Mouse (Mus musculus) C2C12 (cell line): ENCODE results near the gene Olfr649. TPM values are rescaled to one million over a fixed set of nuclear protein-coding genes. Genes with fewer than 3 reads are reported as not detected.

ENCODE experiments used
- H3K27me3 ChIP-seq: one replicate; pipeline ENCODE4 v1.6.1; 2011; ENCODE audit not compliant: control insufficient read depth, insufficient read depth, insufficient read length
- H3K36me3 ChIP-seq: one replicate; pipeline ENCODE4 v1.6.1; 2011; ENCODE audit not compliant: control insufficient read depth, insufficient read depth
- H3K4me3 ChIP-seq: one replicate; pipeline ENCODE4 v1.5.1; 2011; ENCODE audit warnings: mild to moderate bottlenecking, control low read depth; ENCODE audit not compliant: poor library complexity, insufficient read depth, severe bottlenecking
- H3K79me2 ChIP-seq: one replicate; pipeline ENCODE4 v1.6.1; 2011; ENCODE audit not compliant: control insufficient read depth, insufficient read depth
- H3K79me3 ChIP-seq: one replicate; pipeline ENCODE4 v1.6.1; 2011; ENCODE audit warnings: low read depth, control low read depth
- H3ac ChIP-seq: one replicate; pipeline ENCODE3; 2011; ENCODE audit warnings: low read depth; ENCODE audit not compliant: control insufficient read depth, insufficient read length
- CEBPB ChIP-seq: IDR thresholded peaks from one replicate; pipeline ENCODE4 v1.6.1; 2011; ENCODE audit warnings: low read depth, mild to moderate bottlenecking, control low read depth, moderate library complexity
- CTCF ChIP-seq: IDR thresholded peaks from one replicate; pipeline ENCODE4 v1.5.1; 2011; ENCODE audit not compliant: control insufficient read depth, insufficient read depth, insufficient read length
- FOSL1 ChIP-seq: IDR thresholded peaks from one replicate; pipeline ENCODE4 v1.8.0; 2011; ENCODE audit warnings: mild to moderate bottlenecking, low read length; ENCODE audit not compliant: poor library complexity, insufficient read depth, severe bottlenecking
- MAX ChIP-seq: IDR thresholded peaks from one replicate; pipeline ENCODE4 v1.6.1; 2011; ENCODE audit warnings: mild to moderate bottlenecking, control low read depth
- MYOD1 ChIP-seq: IDR thresholded peaks from one replicate; pipeline ENCODE4 v1.6.1; 2011; ENCODE audit warnings: low read depth; ENCODE audit not compliant: control insufficient read depth, insufficient read length
- MYOG ChIP-seq: IDR thresholded peaks from one replicate; pipeline ENCODE4 v1.6.1; 2011; ENCODE audit not compliant: control insufficient read depth, insufficient read length; ENCODE audit errors: extremely low read depth
- USF1 ChIP-seq: IDR thresholded peaks from one replicate; pipeline ENCODE4 v1.6.1; 2011; ENCODE audit warnings: low read depth, mild to moderate bottlenecking, control low read depth, moderate library complexity
- long read RNA-seq, 2 experiments: library from polyadenylated mRNA; unstranded; transcript quantifications; one replicate each; pipeline ENCODE4 v2.0.0; 2019 to 2020
- polyA plus RNA-seq: library from polyadenylated mRNA; unstranded; fragments of >200 nt; fragmentation: generic; extraction: Trizol; gene quantifications from one replicate; pipeline ENCODE4 v1.2.1, GENCODE M21; 2012; ENCODE audit warnings: missing spikeins

The Olfr649 gene
- polyA plus RNA-seq: not detected
- long read RNA-seq, experiment 1: 0 reads
- long read RNA-seq, experiment 2: 0 reads

GRCm38 (mm10) chr7:104195885-104196284 is at the start of gene Olfr649:
Gene Olfr649 (minus strand): TSS chr7:104195985.
- Histone ChIP-seq H3K79me3 (no peaks in the 10 kb centered on the region), H3K27me3 (no peaks in the 10 kb centered on the region), H3K79me2 (no peaks in the 10 kb centered on the region), H3ac (no peak within 1 kb of the TSS), H3K36me3 (no peaks in the 10 kb centered on the region), H3K4me3 (no peak within 1 kb of the TSS)
- TF ChIP-seq USF1: no peak
- no peak for TF ChIP-seq MAX
- no peak for TF ChIP-seq CTCF
- TF ChIP-seq FOSL1: no peak
- no peak for TF ChIP-seq MYOD1

- Histone ChIP-seq H3K36me3 (no peaks in the 10 kb centered on the region), H3K27me3 (no peaks in the 10 kb centered on the region), H3ac (no peak within 1 kb of the TSS), H3K79me3 (no peaks in the 10 kb centered on the region), H3K79me2 (no peaks in the 10 kb centered on the region), H3K4me3 (peak within 1 kb of the TSS; percentile 25)
- TF ChIP-seq USF1 (no peak), FOSL1 (no peak), MYOG (no peak), MAX (no peak), CTCF (no peak), MYOD1 (no peak), CEBPB (no peak)
These were observed 48.7 kb upstream of the Olfr649 start, which contains the start of gene Trim34a for GRCm38 (mm10) chr7:104244287-104245181. Gene Trim34a (plus strand): TSS chr7:104244457.

GRCm38 (mm10) chr7:104243616-104244015 is 47.8 kb upstream of the Olfr649 start:
- Histone ChIP-seq H3ac (no peak overlapping the region), H3K79me2 (no peaks in the 10 kb centered on the region), H3K27me3 (no peaks in the 10 kb centered on the region), H3K36me3 (no peaks in the 10 kb centered on the region), H3K4me3 (no peak overlapping the region), H3K79me3 (no peaks in the 10 kb centered on the region)
- TF ChIP-seq CEBPB (no peak), MAX (no peak), CTCF (no peak), MYOD1 (no peak), FOSL1 (no peak), USF1 (no peak)

GRCm38 (mm10) chr7:104240857-104241256 is 45.1 kb upstream of the Olfr649 start:
- Histone ChIP-seq H3K4me3 (no peak overlapping the region), H3ac (no peak overlapping the region), H3K79me3 (no peaks in the 10 kb centered on the region), H3K36me3 (no peaks in the 10 kb centered on the region), H3K79me2 (no peaks in the 10 kb centered on the region), H3K27me3 (no peaks in the 10 kb centered on the region)
- no peak for TF ChIP-seq MAX
- TF ChIP-seq MYOG: no peak

GRCm38 (mm10) chr7:104231203-104231602 is 35.4 kb upstream of the Olfr649 start:
- Histone ChIP-seq H3K27me3 (no peaks in the 10 kb centered on the region), H3K79me2 (no peaks in the 10 kb centered on the region), H3K36me3 (no peaks in the 10 kb centered on the region), H3ac (no peak overlapping the region), H3K4me3 (no peak overlapping the region), H3K79me3 (no peaks in the 10 kb centered on the region)
- TF ChIP-seq MYOD1 (no peak), CTCF (no peak), FOSL1 (no peak), CEBPB (no peak), USF1 (no peak), MYOG (no peak), MAX (no peak)
